Mouse (Mus musculus): Measurements from ENCODE around the gene Duxf3.
"Not testable (repeated sequence)": the region's sequence is repeated elsewhere in the genome, so short reads cannot be mapped to it uniquely, and the experiment has no call there.

The Duxf3 gene

GRCm38 (mm10) chr10:58223161-58223560 is 9.3 kb downstream of the Duxf3 start:
- not testable (repeated sequence) for DNase-seq (ENCODE audit: low spot score)

DNA sequence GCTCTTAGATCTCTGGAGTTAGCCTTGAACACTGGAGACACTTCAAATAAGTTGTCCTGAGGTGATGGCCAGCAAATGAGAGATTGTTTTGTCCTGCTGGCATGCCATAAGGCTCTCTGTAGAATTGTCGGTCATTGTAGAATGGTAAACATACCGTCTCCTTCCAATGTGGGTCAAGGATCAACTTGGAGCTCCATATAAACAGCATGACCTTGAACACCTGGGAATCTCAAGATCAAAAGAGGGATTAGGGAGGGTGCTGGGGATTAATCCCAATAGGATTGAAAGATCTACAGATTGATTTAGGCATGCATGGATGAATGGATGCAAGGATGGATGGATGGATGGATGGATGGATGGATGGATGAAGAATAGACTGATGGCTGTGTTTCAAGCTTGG is 10.9 kb downstream of the Duxf3 start:
- DNase-seq (ENCODE audit: low spot score): peak; percentile 66

GRCm38 (mm10) chr10:58220726-58221125 is 11.7 kb downstream of the Duxf3 start:
- DNase-seq (ENCODE audit: low spot score): no peak

DNA sequence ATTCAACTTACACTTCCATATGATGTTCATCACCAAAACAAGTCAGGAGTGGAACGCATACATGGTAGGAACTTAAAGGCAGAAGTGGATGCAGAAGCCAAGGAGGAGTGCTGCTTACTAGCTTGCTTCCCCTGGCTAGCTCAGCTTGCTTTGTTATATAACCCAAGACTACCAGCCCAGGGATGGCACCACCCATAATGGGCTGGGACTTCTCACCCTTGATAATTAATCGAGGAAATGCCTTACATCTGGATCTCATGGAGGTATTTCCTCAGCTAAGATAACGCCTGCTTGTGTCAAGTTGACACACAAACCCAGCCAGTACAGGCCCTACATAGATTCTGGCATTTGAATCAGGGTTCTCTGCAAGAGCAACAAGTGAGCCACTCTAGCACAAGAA is 15.1 kb downstream of the Duxf3 start:
- no peak for DNase-seq (ENCODE audit: low spot score)

GRCm38 (mm10) chr10:58215353-58215752 is 17.1 kb downstream of the Duxf3 start:
- DNase-seq (ENCODE audit: low spot score): no peak

DNA sequence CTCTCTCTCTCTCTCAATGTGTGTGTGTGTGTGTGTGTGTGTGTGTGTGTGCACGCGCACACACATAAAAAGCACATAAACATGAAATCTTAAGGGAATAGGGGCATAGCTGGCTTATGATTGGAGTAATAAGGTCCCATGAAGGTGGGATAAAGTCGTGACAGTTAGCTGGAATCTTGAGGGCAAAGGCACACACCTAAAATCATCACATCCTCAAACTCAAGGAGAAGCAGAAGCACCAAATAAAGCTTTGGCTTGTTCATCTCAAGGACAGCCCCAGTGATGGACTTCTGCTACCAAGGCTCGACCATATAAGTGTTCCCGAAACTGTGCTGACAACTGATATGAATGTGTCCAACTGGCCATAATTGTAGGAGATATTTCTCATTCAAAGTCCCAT is 17.5 kb downstream of the Duxf3 start:
- DNase-seq (ENCODE audit: low spot score): no peak

- no peak for DNase-seq (ENCODE audit: low spot score)
These were observed 18.0 kb downstream of the Duxf3 start for GRCm38 (mm10) chr10:58214497-58214896.

GRCm38 (mm10) chr10:58212230-58212629 is 20.2 kb downstream of the Duxf3 start:
- DNase-seq (ENCODE audit: low spot score): no peak

DNA sequence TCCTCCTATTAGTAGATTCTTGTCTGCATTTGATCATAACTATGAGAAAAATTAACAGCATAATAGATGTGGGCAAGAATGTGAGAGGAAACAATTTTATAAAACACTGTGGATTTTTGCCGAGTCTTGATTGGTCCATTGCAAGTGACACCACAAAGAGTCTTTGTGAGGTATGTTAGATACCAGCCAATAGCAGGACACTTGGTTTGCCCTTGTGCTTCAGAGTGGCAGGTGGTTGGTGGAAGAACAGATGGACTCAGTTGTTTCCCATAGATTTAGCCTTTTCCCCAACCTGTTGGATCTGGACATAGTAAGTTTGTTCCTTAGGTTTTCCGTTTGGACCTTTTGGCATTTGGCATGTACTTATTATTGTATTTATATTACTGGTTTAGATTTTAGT is 21.3 kb downstream of the Duxf3 start:
- no peak for DNase-seq (ENCODE audit: low spot score)

DNA sequence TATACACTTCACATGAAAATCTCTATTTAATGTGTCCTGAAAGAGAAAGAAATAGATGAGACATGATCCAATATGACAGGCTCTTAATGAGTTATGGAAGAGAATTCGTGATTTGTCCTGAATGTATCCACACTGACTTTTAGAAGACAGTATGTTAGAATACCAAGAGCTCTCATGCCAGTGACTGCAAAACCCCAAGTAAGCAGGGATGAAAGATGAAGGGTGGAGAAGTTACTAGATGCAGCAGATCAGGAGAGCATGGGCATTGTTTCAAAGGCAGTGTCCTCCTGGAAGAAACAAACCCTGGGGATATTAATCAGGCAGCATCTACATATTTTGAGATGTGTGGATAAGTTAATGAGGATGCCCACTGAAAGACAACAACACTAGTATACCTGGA is 22.0 kb downstream of the Duxf3 start:
- DNase-seq (ENCODE audit: low spot score): no peak

DNA sequence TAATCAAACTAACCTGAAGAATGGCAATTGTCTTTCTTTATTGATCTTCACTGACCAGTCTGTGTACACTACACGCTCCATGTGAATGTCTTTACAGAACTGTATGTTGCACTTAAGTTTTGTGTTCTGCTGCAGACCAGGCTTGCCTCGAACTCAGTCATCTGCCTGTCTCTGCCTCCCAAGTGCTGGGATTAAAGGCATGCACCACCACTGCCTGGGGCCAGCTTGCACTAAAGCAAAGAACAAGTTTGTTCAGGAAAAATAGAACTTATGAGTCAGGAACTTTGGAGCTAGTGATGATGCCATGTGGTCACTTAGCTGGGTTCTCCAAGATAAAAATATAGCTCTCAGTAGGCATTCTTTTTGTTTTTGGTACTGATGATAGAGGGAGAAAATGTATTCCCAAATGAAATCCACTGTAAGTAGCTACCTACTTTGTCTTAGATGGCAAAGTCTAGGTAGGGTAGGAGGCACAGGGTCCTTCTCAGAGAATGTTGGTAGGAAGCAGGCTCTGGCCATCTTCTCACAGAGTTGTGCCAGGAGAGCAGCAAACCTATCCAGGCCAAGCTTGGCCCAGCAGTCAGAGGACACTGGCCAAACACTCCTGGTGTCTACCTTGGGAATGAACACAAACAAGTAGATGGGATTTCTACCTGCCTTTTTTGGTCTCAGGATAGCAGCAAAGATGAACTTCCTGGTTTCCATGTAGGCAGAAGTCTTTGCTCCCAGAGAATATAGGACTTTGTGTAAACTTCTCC is 22.6 kb downstream of the Duxf3 start:
- no peak for DNase-seq (ENCODE audit: low spot score)

GRCm38 (mm10) chr10:58206639-58207404 is 25.7 kb downstream of the Duxf3 start:
- no peak for DNase-seq (ENCODE audit: low spot score)

GRCm38 (mm10) chr10:58205986-58206385 is 26.5 kb downstream of the Duxf3 start:
- DNase-seq (ENCODE audit: low spot score): no peak

All from testis, postnatal 14 days (tissue).